Mouse (Mus musculus): ENCODE measurements around the gene Rel.

The Rel gene

GRCm38 (mm10) chr11:23741386-23741785 lies 29.4 kb downstream of the Rel start:
- no peak for DNase-seq

GRCm38 (mm10) chr11:23740895-23741294 lies 29.9 kb downstream of the Rel start:
- no peak for DNase-seq

- DNase-seq: no peak
Observed at GRCm38 (mm10) chr11:23735820-23736470, 34.8 kb downstream of the Rel start.

- no peak for DNase-seq
Observed at GRCm38 (mm10) chr11:23734749-23735286, 36.0 kb downstream of the Rel start.

- DNase-seq: no peak
Observed at GRCm38 (mm10) chr11:23732840-23733239, 37.9 kb downstream of the Rel start.

- no peak for DNase-seq
Observed at GRCm38 (mm10) chr11:23730120-23730519, 40.6 kb downstream of the Rel start.

GRCm38 (mm10) chr11:23728186-23728585 lies 42.6 kb downstream of the Rel start:
- DNase-seq: no peak

GRCm38 (mm10) chr11:23726441-23726840 lies 44.3 kb downstream of the Rel start:
- no peak for DNase-seq

GRCm38 (mm10) chr11:23725850-23726249 lies 44.9 kb downstream of the Rel start:
- DNase-seq: no peak

GRCm38 (mm10) chr11:23722326-23722725 lies 48.4 kb downstream of the Rel start:
- no peak for DNase-seq

GRCm38 (mm10) chr11:23719825-23720224 lies 50.9 kb downstream of the Rel start:
- DNase-seq: no peak

- DNase-seq: no peak
Observed at GRCm38 (mm10) chr11:23718856-23719255, 51.9 kb downstream of the Rel start.

- DNase-seq: no peak
Observed at GRCm38 (mm10) chr11:23712299-23712698, 58.5 kb downstream of the Rel start.

GRCm38 (mm10) chr11:23704604-23705294 lies 66.0 kb downstream of the Rel start:
- DNase-seq: no peak

- DNase-seq: no peak
Observed at GRCm38 (mm10) chr11:23701831-23702230, 68.9 kb downstream of the Rel start.

GRCm38 (mm10) chr11:23699414-23700095 lies 71.2 kb downstream of the Rel start:
- DNase-seq: no peak

GRCm38 (mm10) chr11:23698526-23698925 lies 72.2 kb downstream of the Rel start:
- DNase-seq: no peak

- DNase-seq: no peak
Observed at GRCm38 (mm10) chr11:23695847-23696246, 74.9 kb downstream of the Rel start.

- DNase-seq: no peak
Observed at GRCm38 (mm10) chr11:23693286-23693685, 77.5 kb downstream of the Rel start.

GRCm38 (mm10) chr11:23688060-23688459 lies 82.7 kb downstream of the Rel start:
- no peak for DNase-seq

Data from thymus, postnatal 14 days (tissue).